Mouse (Mus musculus) thymus, adult 2 months (tissue): ENCODE measurements around the gene Tsks. TPM values are rescaled to one million over a fixed set of nuclear protein-coding genes. Genes with fewer than 3 reads are reported as not detected.

Source experiments
- DNase-seq: peaks from one replicate; pipeline ENCODE4 v3.0.0; 2021
- H3K27ac ChIP-seq: fragments of 200-500 bp; 2 replicates; pipeline ENCODE4 v1.5.1; 2012; ENCODE audit warnings: low read length, control low read depth; ENCODE audit not compliant: control insufficient read depth, insufficient read depth
- H3K27me3 ChIP-seq: fragments of 200-500 bp; 2 replicates; pipeline ENCODE4 v1.6.1; 2012; ENCODE audit warnings: mild to moderate bottlenecking, low read length, moderate library complexity, mixed read lengths; ENCODE audit not compliant: control insufficient read depth, insufficient read depth
- H3K36me3 ChIP-seq: fragments of 200-500 bp; 2 replicates; pipeline ENCODE4 v1.6.1; 2012; ENCODE audit warnings: mild to moderate bottlenecking, low read length, moderate library complexity; ENCODE audit not compliant: control insufficient read depth, insufficient read depth
- H3K4me1 ChIP-seq: fragments of 200-500 bp; replicated peaks from 2 replicates; pipeline ENCODE4 v1.6.1; 2012; ENCODE audit warnings: low read length; ENCODE audit not compliant: control insufficient read depth, insufficient read depth
- H3K4me3 ChIP-seq: fragments of 200-500 bp; 2 replicates; pipeline ENCODE4 v1.5.1; 2012; ENCODE audit warnings: mild to moderate bottlenecking, low read length, control low read depth, moderate library complexity; ENCODE audit not compliant: control insufficient read depth, insufficient read depth
- CTCF ChIP-seq: fragments of 200-500 bp; IDR thresholded peaks from 2 replicates; pipeline ENCODE4 v1.5.1; 2012; ENCODE audit warnings: mild to moderate bottlenecking, control low read depth, low read length, moderate library complexity, borderline replicate concordance; ENCODE audit not compliant: control insufficient read depth, poor library complexity, insufficient read depth; ENCODE audit errors: extremely low read depth
- POLR2A ChIP-seq: fragments of 200-500 bp; IDR thresholded peaks from 2 replicates; pipeline ENCODE4 v1.6.1; 2012; ENCODE audit warnings: mild to moderate bottlenecking, low read length, control low read depth, moderate library complexity; ENCODE audit not compliant: control insufficient read depth, poor library complexity, insufficient read depth; ENCODE audit errors: extremely low read depth
- WGBS: fragments of 180-500 bp; shearing (Covaris S2); methylation state at CpG from one replicate; pipeline ENCODE4 v1.1.7; 2018; 5-methylcytosine and 5-hydroxymethylcytosine counted together
- polyA plus RNA-seq: library from polyadenylated mRNA; depleted of rRNA; stranded (reverse); fragments of >200 nt; gene quantifications from 2 replicates; pipeline ENCODE4 v1.2.3, GENCODE M21; 2012

The Tsks gene
- polyA plus RNA-seq, 1 experiment: 1.0 TPM

DNA sequence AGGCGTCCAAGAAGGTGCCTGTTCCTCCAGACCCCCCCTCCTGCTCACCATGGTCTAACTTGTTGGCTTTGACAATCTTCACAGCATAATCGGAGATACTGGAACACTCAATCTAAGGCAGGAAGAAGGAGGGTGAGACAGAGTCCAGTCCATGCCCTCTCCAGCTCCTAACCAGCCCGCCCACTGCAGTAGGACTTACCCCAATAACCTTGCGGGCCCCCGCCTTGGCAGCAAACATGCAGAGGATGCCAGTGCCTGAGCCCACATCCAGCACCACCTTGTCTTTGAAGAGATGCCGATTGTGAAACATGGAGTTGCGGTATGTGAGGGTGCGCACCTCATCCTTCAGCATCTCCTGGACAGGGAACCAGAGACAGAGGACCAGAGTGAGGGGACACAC lies 38.5 kb downstream of the Tsks start:
- 96% methylated on average over 8 of the region's 8 CpGs for WGBS
- no peak overlapping the region for H3K4me3 ChIP-seq
- H3K27ac ChIP-seq: no peak overlapping the region
- no peaks in the 10 kb centered on the region for H3K27me3 ChIP-seq
- TF ChIP-seq POLR2A: no peak
- peaks cover 38% of the 10 kb centered on the region for H3K36me3 ChIP-seq
- H3K4me1 ChIP-seq: peaks cover 5% of the 10 kb centered on the region
- DNase-seq: no peak

GRCm38 (mm10) chr7:44983085-44983484 lies 40.1 kb downstream of the Tsks start:
- DNase-seq: peak; percentile 89

DNA sequence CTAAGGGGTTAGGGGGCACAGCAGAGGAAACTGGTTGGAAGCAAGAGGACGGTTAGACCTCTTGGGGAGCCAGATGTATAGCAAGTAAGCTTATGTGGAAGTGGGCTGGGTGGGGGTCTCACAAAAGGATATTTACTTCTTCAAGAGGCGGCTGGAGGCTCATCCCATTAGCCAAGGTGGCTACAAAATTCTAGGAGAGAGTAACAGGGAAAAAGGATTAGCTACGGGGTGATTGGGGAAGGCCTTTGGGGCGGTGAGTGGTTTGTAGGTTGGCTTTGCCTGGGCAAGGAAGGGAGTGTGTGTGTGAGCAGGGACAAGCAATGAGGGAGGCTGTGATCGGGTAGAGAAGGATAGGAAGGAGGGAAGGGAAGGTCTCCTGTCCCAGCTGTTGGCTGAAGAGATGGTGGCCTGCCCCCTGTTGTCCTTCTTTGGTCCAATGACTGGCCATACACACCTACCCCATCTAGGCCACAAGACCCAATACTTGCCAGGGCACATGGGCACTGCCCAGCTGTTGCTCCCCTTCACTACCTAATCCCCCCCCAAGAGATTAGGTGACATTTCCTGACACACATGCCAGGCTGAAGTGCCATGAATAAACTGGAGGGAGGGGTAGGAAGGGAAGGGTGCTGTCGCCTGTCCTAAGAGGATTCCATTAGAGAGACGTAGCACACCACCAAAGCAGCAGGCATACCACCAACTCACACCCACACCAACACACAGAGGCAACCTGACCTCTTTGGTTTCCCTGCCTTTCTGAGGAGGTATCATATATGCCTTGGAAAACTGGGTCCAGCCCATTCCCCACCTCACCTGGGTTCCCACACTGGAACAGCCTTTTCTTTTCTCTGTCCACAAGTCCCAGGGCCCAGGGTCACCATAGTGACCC lies 41.2 kb downstream of the Tsks start:
- WGBS: 93% methylated on average over 7 of the region's 7 CpGs
- H3K4me1 ChIP-seq: peaks cover 17% of the 10 kb centered on the region
- TF ChIP-seq POLR2A (no peak), CTCF (no peak)
- no peaks in the 10 kb centered on the region for H3K27me3 ChIP-seq
- no peak overlapping the region for H3K27ac ChIP-seq
- no peak overlapping the region for H3K4me3 ChIP-seq
- DNase-seq: no peak
- H3K36me3 ChIP-seq: peaks cover 18% of the 10 kb centered on the region

More at GRCm38 (mm10) chr7:44983085-44983484, 40.1 kb downstream of the Tsks start:
- Histone ChIP-seq H3K36me3 (peaks cover 28% of the 10 kb centered on the region), H3K4me1 (peaks cover 14% of the 10 kb centered on the region), H3K27ac (no peak overlapping the region), H3K4me3 (no peak overlapping the region), H3K27me3 (no peaks in the 10 kb centered on the region)
- no peak for TF ChIP-seq POLR2A
- TF ChIP-seq CTCF: peak; percentile 95
- WGBS: 29% methylated on average over 6 of the region's 6 CpGs

GRCm38 (mm10) chr7:44984833-44985164 lies 41.8 kb downstream of the Tsks start:
- no peak overlapping the region for H3K4me3 ChIP-seq
- no peak overlapping the region for H3K27ac ChIP-seq
- no peak for DNase-seq
- no peaks in the 10 kb centered on the region for H3K27me3 ChIP-seq
- TF ChIP-seq CTCF (no peak), POLR2A (no peak)
- WGBS: 63% methylated on average over 3 of the region's 3 CpGs
- H3K36me3 ChIP-seq: peaks cover 18% of the 10 kb centered on the region
- H3K4me1 ChIP-seq: peaks cover 17% of the 10 kb centered on the region

GRCm38 (mm10) chr7:44985595-44986191 lies 42.7 kb downstream of the Tsks start:
- Histone ChIP-seq H3K36me3 (peaks cover 14% of the 10 kb centered on the region), H3K27ac (peak overlapping the region; percentile 9; the same call in 1 of the 2 replicates), H3K27me3 (no peaks in the 10 kb centered on the region), H3K4me3 (peak overlapping the region; percentile 98), H3K4me1 (peaks cover 17% of the 10 kb centered on the region)
- under 1% methylated on average over 45 of the region's 45 CpGs for WGBS
- TF ChIP-seq POLR2A (no peak), CTCF (no peak)
- peak; percentile 56 for DNase-seq

GRCm38 (mm10) chr7:44986192-44986878 lies 43.3 kb downstream of the Tsks start, which contains the start of gene Prmt1:
Gene Prmt1, minus strand, starts transcription at chr7:44986568.
- H3K27me3 ChIP-seq: no peaks in the 10 kb centered on the region
- H3K27ac ChIP-seq: peak within 1 kb of the TSS; percentile 66
- DNase-seq: peak; percentile 98
- WGBS: under 1% methylated on average over 42 of the region's 42 CpGs
- peaks cover 17% of the 10 kb centered on the region for H3K4me1 ChIP-seq
- H3K36me3 ChIP-seq: peaks cover 9% of the 10 kb centered on the region
- H3K4me3 ChIP-seq: peak within 1 kb of the TSS; percentile 98
- peak; percentile 76 for TF ChIP-seq POLR2A
- TF ChIP-seq CTCF: peak; percentile 26; the same call in 1 of the 2 replicates
